Mouse (Mus musculus): Measurements from ENCODE around the gene Trim45. TPM values are rescaled to one million over a fixed set of nuclear protein-coding genes. Genes with fewer than 3 reads are reported as not detected.

The Trim45 gene
- total and polyA plus RNA-seq, 2 experiments from 2014 or later = 2.4 to 6.8 TPM

- TF ChIP-seq CTCF (IDR thresholded peaks at IDR 0.05; ENCODE audit: low read depth) (peak; percentile 68), EP300 (IDR thresholded peaks at IDR 0.05; ENCODE audit: low read depth) (no peak)
- 82% methylated on average over 14 of the region's 14 CpGs for WGBS
- no peak overlapping the region for H3K27ac ChIP-seq (ENCODE audit: low read depth)
- ATAC-seq (ENCODE audit: insufficient read depth, low read depth) (0 out of 2 replicates have a peak, but pooled peaks have one; percentile 31), DNase-seq (ENCODE audit: low spot score) (peak; percentile 39)
- H3K4me3 ChIP-seq (ENCODE audit: low read depth, low read length) = no peak overlapping the region
- no peak overlapping the region for H3K4me2 ChIP-seq (ENCODE audit: low read depth, low read length)
- H3K27me3 ChIP-seq (ENCODE audit: control insufficient read depth, insufficient read depth, low read length) = no peaks in the 10 kb centered on the region
- no peaks in the 10 kb centered on the region for H3K9me3 ChIP-seq (replicated peaks; ENCODE audit: control insufficient read depth, low read length)
- peaks cover 13% of the 10 kb centered on the region for H3K4me1 ChIP-seq (ENCODE audit: control insufficient read depth, insufficient read depth)
- peaks cover 29% of the 10 kb centered on the region for H3K36me3 ChIP-seq (replicated peaks; ENCODE audit: control insufficient read depth, insufficient read depth, low read length)
- no peak overlapping the region for H3K9ac ChIP-seq (replicated peaks; ENCODE audit: low read depth, low read length)
Observed at GRCm38 (mm10) chr3:100963849-100964542, 42.0 kb downstream of the Trim45 start.

GRCm38 (mm10) chr3:100969176-100969917 is 47.3 kb downstream of the Trim45 start, which contains the start of gene Ttf2:
Ttf2 (minus strand) TSS chr3:100969663.
- H3K27me3 ChIP-seq (ENCODE audit: control insufficient read depth, insufficient read depth, low read length) = no peaks in the 10 kb centered on the region
- H3K9ac ChIP-seq (replicated peaks; ENCODE audit: low read depth, low read length) = peak within 1 kb of the TSS; percentile 60
- WGBS = under 1% methylated on average over 40 of the region's 40 CpGs
- TF ChIP-seq EP300 (IDR thresholded peaks at IDR 0.05; ENCODE audit: low read depth) = no peak
- TF ChIP-seq CTCF (IDR thresholded peaks at IDR 0.05; ENCODE audit: low read depth) = no peak
- DNase-seq (ENCODE audit: low spot score) = peak; percentile 96
- peak; percentile 98 for ATAC-seq (ENCODE audit: insufficient read depth, low read depth)
- H3K4me1 ChIP-seq (ENCODE audit: control insufficient read depth, insufficient read depth) = peaks cover 8% of the 10 kb centered on the region; the same call in 1 of the 2 replicates
- H3K36me3 ChIP-seq (replicated peaks; ENCODE audit: control insufficient read depth, insufficient read depth, low read length) = no peaks in the 10 kb centered on the region
- H3K4me3 ChIP-seq (ENCODE audit: low read depth, low read length) = peak within 1 kb of the TSS; percentile 59
- H3K4me2 ChIP-seq (ENCODE audit: low read depth, low read length) = peak within 1 kb of the TSS; percentile 87
- H3K27ac ChIP-seq (ENCODE audit: low read depth) = no peak within 1 kb of the TSS
- H3K9me3 ChIP-seq (replicated peaks; ENCODE audit: control insufficient read depth, low read length) = no peaks in the 10 kb centered on the region

GRCm38 (mm10) chr3:100973906-100974305 is 51.9 kb downstream of the Trim45 start:
- H3K27ac ChIP-seq (ENCODE audit: low read depth) = no peak overlapping the region
- 4% methylated on average over 1 of the region's 1 CpGs for WGBS
- H3K27me3 ChIP-seq (ENCODE audit: control insufficient read depth, insufficient read depth, low read length) = 0 out of 2 replicates have a peak, but pooled peaks cover 3% of the 10 kb centered on the region
- H3K4me2 ChIP-seq (ENCODE audit: low read depth, low read length) = no peak overlapping the region
- no peaks in the 10 kb centered on the region for H3K36me3 ChIP-seq (replicated peaks; ENCODE audit: control insufficient read depth, insufficient read depth, low read length)
- no peaks in the 10 kb centered on the region for H3K9me3 ChIP-seq (replicated peaks; ENCODE audit: control insufficient read depth, low read length)
- peaks cover 6% of the 10 kb centered on the region; the same call in 1 of the 2 replicates for H3K4me1 ChIP-seq (ENCODE audit: control insufficient read depth, insufficient read depth)
- DNase-seq (ENCODE audit: low spot score) = peak; percentile 87
- TF ChIP-seq CTCF (IDR thresholded peaks at IDR 0.05; ENCODE audit: low read depth) = peak; percentile 78
- no peak for TF ChIP-seq EP300 (IDR thresholded peaks at IDR 0.05; ENCODE audit: low read depth)
- no peak overlapping the region for H3K9ac ChIP-seq (replicated peaks; ENCODE audit: low read depth, low read length)
- no peak overlapping the region for H3K4me3 ChIP-seq (ENCODE audit: low read depth, low read length)
- ATAC-seq (ENCODE audit: insufficient read depth, low read depth) = no peak

- H3K36me3 ChIP-seq (replicated peaks; ENCODE audit: control insufficient read depth, insufficient read depth, low read length) = no peaks in the 10 kb centered on the region
- no peak overlapping the region for H3K4me2 ChIP-seq (ENCODE audit: low read depth, low read length)
- no peak overlapping the region for H3K4me3 ChIP-seq (ENCODE audit: low read depth, low read length)
- peaks cover 3% of the 10 kb centered on the region; the same call in 1 of the 2 replicates for H3K27me3 ChIP-seq (ENCODE audit: control insufficient read depth, insufficient read depth, low read length)
- no peak for TF ChIP-seq EP300 (IDR thresholded peaks at IDR 0.05; ENCODE audit: low read depth)
- TF ChIP-seq CTCF (IDR thresholded peaks at IDR 0.05; ENCODE audit: low read depth) = no peak
- no peaks in the 10 kb centered on the region for H3K9me3 ChIP-seq (replicated peaks; ENCODE audit: control insufficient read depth, low read length)
- DNase-seq (ENCODE audit: low spot score) = no peak
- WGBS = 75% methylated on average over 8 of the region's 8 CpGs
- H3K9ac ChIP-seq (replicated peaks; ENCODE audit: low read depth, low read length) = no peak overlapping the region
- no peak for ATAC-seq (ENCODE audit: insufficient read depth, low read depth)
- H3K4me1 ChIP-seq (ENCODE audit: control insufficient read depth, insufficient read depth) = no peaks in the 10 kb centered on the region
- H3K27ac ChIP-seq (ENCODE audit: low read depth) = no peak overlapping the region
Observed at GRCm38 (mm10) chr3:100979290-100979689, 57.3 kb downstream of the Trim45 start.

Other genes starting within 250 kb of the Trim45 start
- 16.8 and 17.7 TPM in 2 replicates for gene Man1a2, start 236.7 kb upstream of the Trim45 start, total RNA-seq (2014; rRNA removed; ENCODE audit: low replicate concordance)
- gene Man1a2, start 236.7 kb upstream of the Trim45 start, polyA plus RNA-seq (2015; fragmentation: Nextera tagmentation; extraction: Ambion mirVana) = 35.0 and 39.8 TPM in 2 replicates
- gene Vtcn1, start 96.7 kb upstream of the Trim45 start, total RNA-seq (2014; rRNA removed; ENCODE audit: low replicate concordance) = 0.27 and 1.2 TPM in 2 replicates
- 0.30 and 0.36 TPM in 2 replicates for gene Vtcn1, start 96.7 kb upstream of the Trim45 start, polyA plus RNA-seq (2015; fragmentation: Nextera tagmentation; extraction: Ambion mirVana)
- gene Ttf2, start 47.5 kb downstream of the Trim45 start, total RNA-seq (2014; rRNA removed; ENCODE audit: low replicate concordance) = 11.0 and 13.5 TPM in 2 replicates
- gene Ttf2, start 47.5 kb downstream of the Trim45 start, polyA plus RNA-seq (2015; fragmentation: Nextera tagmentation; extraction: Ambion mirVana) = 4.2 and 4.4 TPM in 2 replicates
- gene Cd101, start 107.4 kb downstream of the Trim45 start, total RNA-seq (2014; rRNA removed; ENCODE audit: low replicate concordance) = 1.8 TPM in 1 of 2 replicates, not detected in the other
- gene Cd101, start 107.4 kb downstream of the Trim45 start, polyA plus RNA-seq (2015; fragmentation: Nextera tagmentation; extraction: Ambion mirVana) = 0.26 and 0.27 TPM in 2 replicates
- gene Ptgfrn, start 188.1 kb downstream of the Trim45 start, total RNA-seq (2014; rRNA removed; ENCODE audit: low replicate concordance) = 61.5 and 74.4 TPM in 2 replicates
- gene Ptgfrn, start 188.1 kb downstream of the Trim45 start, polyA plus RNA-seq (2015; fragmentation: Nextera tagmentation; extraction: Ambion mirVana) = 4.6 and 5.2 TPM in 2 replicates

All from heart, postnatal 0 days (tissue).